Mouse (Mus musculus) midbrain, postnatal 0 days (tissue): ENCODE measurements around the gene Gm21188. TPM values are rescaled to one million over a fixed set of nuclear protein-coding genes. Genes with fewer than 3 reads are reported as not detected.
"Not testable (repeated sequence)": the region's sequence is repeated elsewhere in the genome, so short reads cannot be mapped to it uniquely, and the experiment has no call there.

Experiments
- ATAC-seq: fragments of 200-750 bp; cut with Nextera tagmentation; 2 replicates; pipeline ENCODE4 v1.8.0; 2017; ENCODE audit warnings: moderate number of reproducible peaks, mild to moderate bottlenecking, moderate TSS enrichment, moderate library complexity; ENCODE audit not compliant: low FRiP score
- DNase-seq: peaks from one replicate; pipeline ENCODE4 v3.0.0-alpha.2; 2015; ENCODE audit warnings: low spot score
- H3K27ac ChIP-seq: fragments of 300-500 bp; sonication (generic); 2 replicates; pipeline ENCODE4 v1.5.1; 2014; ENCODE audit warnings: low read depth, mild to moderate bottlenecking, low read length, mixed read lengths
- H3K27me3 ChIP-seq: fragments of 300-500 bp; sonication (generic); 2 replicates; pipeline ENCODE4 v1.6.1; 2014; ENCODE audit warnings: low read length, control low read depth, mixed read lengths; ENCODE audit not compliant: insufficient read depth
- H3K36me3 ChIP-seq: fragments of 300-500 bp; sonication (generic); 2 replicates; pipeline ENCODE4 v1.6.1; 2014; ENCODE audit warnings: low read length, control low read depth, mixed read lengths; ENCODE audit not compliant: insufficient read depth
- H3K4me1 ChIP-seq: fragments of 300-500 bp; sonication (generic); 2 replicates; pipeline ENCODE4 v1.6.1; 2014; ENCODE audit warnings: mild to moderate bottlenecking, control low read depth, antibody characterized with exemption, low read length, mixed read lengths; ENCODE audit not compliant: insufficient read depth
- H3K4me2 ChIP-seq: fragments of 300-500 bp; sonication (generic); 2 replicates; pipeline ENCODE4 v1.6.1; 2014; ENCODE audit warnings: low read depth, mild to moderate bottlenecking, low read length, mixed read lengths; ENCODE audit not compliant: poor library complexity, severe bottlenecking
- H3K4me3 ChIP-seq: fragments of 300-500 bp; sonication (generic); 2 replicates; pipeline ENCODE4 v1.5.1; 2014; ENCODE audit warnings: low read depth, mild to moderate bottlenecking, low read length, moderate library complexity
- H3K9ac ChIP-seq: fragments of 300-500 bp; sonication (generic); replicated peaks from 2 replicates; pipeline ENCODE4 v1.6.1; 2014; ENCODE audit warnings: mild to moderate bottlenecking, low read length, moderate library complexity, mixed read lengths; ENCODE audit not compliant: poor library complexity, severe bottlenecking
- H3K9me3 ChIP-seq: fragments of 300-500 bp; sonication (generic); 2 replicates; pipeline ENCODE4 v1.6.1; 2016; ENCODE audit warnings: low read length, control low read depth
- CTCF ChIP-seq: IDR thresholded peaks from 2 replicates; pipeline ENCODE4 v1.5.1; 2016; ENCODE audit warnings: antibody characterized with exemption, mild to moderate bottlenecking
- WGBS: fragments of 180-500 bp; shearing (Covaris S2); extraction: QIAGEN DNeasy Blood & Tissue Kit; methylation state at CpG from one replicate; pipeline ENCODE4 v1.1.7; 2014; 5-methylcytosine and 5-hydroxymethylcytosine counted together
- polyA plus RNA-seq: library from polyadenylated mRNA; unstranded; fragments of >200 nt; fragmentation: Nextera tagmentation; extraction: Ambion mirVana; gene quantifications from 2 replicates; pipeline ENCODE4 v1.2.1, GENCODE M21; 2015
- total RNA-seq: library from RNA; depleted of rRNA; stranded (reverse); fragments of >200 nt; gene quantifications from 2 replicates; pipeline ENCODE4 v1.2.3, GENCODE M21; 2014

Gm21188 gene
- total and polyA plus RNA-seq, 2 experiments from 2014 or later = not detected

GRCm38 (mm10) chr13:120024581-120024980 is 27.4 kb downstream of the Gm21188 start:
- H3K27ac ChIP-seq, H3K9me3 ChIP-seq, H3K9ac ChIP-seq, DNase-seq, H3K36me3 ChIP-seq, ATAC-seq, H3K4me3 ChIP-seq, H3K4me1 ChIP-seq, H3K4me2 ChIP-seq, H3K27me3 ChIP-seq: not testable (repeated sequence)
- WGBS = 9% methylated on average over 9 of the region's 9 CpGs

- H3K4me3 ChIP-seq, H3K9me3 ChIP-seq, DNase-seq, H3K9ac ChIP-seq, H3K4me1 ChIP-seq, ATAC-seq, H3K27me3 ChIP-seq, H3K36me3 ChIP-seq, H3K4me2 ChIP-seq, H3K27ac ChIP-seq: not testable (repeated sequence)
- no CpG with 5 or more reads among the region's 1 CpGs for WGBS
- peak; percentile 52 for TF ChIP-seq CTCF
Observed at GRCm38 (mm10) chr13:120021477-120021876, 30.5 kb downstream of the Gm21188 start.

- not testable (repeated sequence) for H3K4me3 ChIP-seq, H3K4me1 ChIP-seq, H3K27me3 ChIP-seq, H3K27ac ChIP-seq, DNase-seq, H3K4me2 ChIP-seq, H3K9me3 ChIP-seq, H3K36me3 ChIP-seq, H3K9ac ChIP-seq
- ATAC-seq = peak; percentile 49; the same call in 1 of the 2 replicates
- WGBS = 0% methylated on average over 5 of the region's 32 CpGs
Observed at GRCm38 (mm10) chr13:120015348-120016007, 36.5 kb downstream of the Gm21188 start.

- H3K9me3 ChIP-seq, DNase-seq, H3K36me3 ChIP-seq, H3K4me2 ChIP-seq, ATAC-seq, H3K9ac ChIP-seq, H3K4me1 ChIP-seq, H3K27me3 ChIP-seq, H3K4me3 ChIP-seq, H3K27ac ChIP-seq: not testable (repeated sequence)
- WGBS = no CpG with 5 or more reads among the region's 2 CpGs
Observed at GRCm38 (mm10) chr13:120013962-120014361, 38.0 kb downstream of the Gm21188 start.

- not testable (repeated sequence) for H3K9me3 ChIP-seq, DNase-seq, H3K4me2 ChIP-seq, ATAC-seq, H3K4me1 ChIP-seq, H3K27me3 ChIP-seq, H3K36me3 ChIP-seq, H3K9ac ChIP-seq, H3K4me3 ChIP-seq, H3K27ac ChIP-seq
- WGBS = no CpG with 5 or more reads among the region's 5 CpGs
Observed at GRCm38 (mm10) chr13:120013544-120013943, 38.5 kb downstream of the Gm21188 start.

- not testable (repeated sequence) for H3K4me2 ChIP-seq, DNase-seq, H3K27ac ChIP-seq, H3K36me3 ChIP-seq, ATAC-seq, H3K9ac ChIP-seq, H3K9me3 ChIP-seq, H3K4me1 ChIP-seq, H3K27me3 ChIP-seq, H3K4me3 ChIP-seq
Observed at GRCm38 (mm10) chr13:120010068-120010467, 41.9 kb downstream of the Gm21188 start.

GRCm38 (mm10) chr13:119999215-119999614 is 52.8 kb downstream of the Gm21188 start:
- no CpG with 5 or more reads among the region's 4 CpGs for WGBS

GRCm38 (mm10) chr13:119998442-119999086 is 53.4 kb downstream of the Gm21188 start:
- not testable (repeated sequence) for H3K27ac ChIP-seq, H3K4me2 ChIP-seq, H3K9ac ChIP-seq, H3K36me3 ChIP-seq, DNase-seq, H3K4me1 ChIP-seq, H3K9me3 ChIP-seq, H3K27me3 ChIP-seq, H3K4me3 ChIP-seq
- WGBS = no CpG with 5 or more reads among the region's 22 CpGs
- ATAC-seq = 0 out of 2 replicates have a peak, but pooled peaks have one; percentile 49

More at GRCm38 (mm10) chr13:119999215-119999614, 52.8 kb downstream of the Gm21188 start:
- H3K36me3 ChIP-seq, DNase-seq, H3K4me1 ChIP-seq, H3K4me2 ChIP-seq, H3K27ac ChIP-seq, H3K9me3 ChIP-seq, H3K9ac ChIP-seq, H3K4me3 ChIP-seq, ATAC-seq, H3K27me3 ChIP-seq: not testable (repeated sequence)
